Mouse (Mus musculus) kidney, adult 11 months (tissue): ENCODE results near the gene Tom1l2.

Experiments
- DNase-seq: peaks from one replicate; pipeline ENCODE4 v3.0.0; 2022

The Tom1l2 gene

GRCm38 (mm10) chr11:60228525-60228924 lies 124.2 kb downstream of the Tom1l2 start:
- DNase-seq, result no peak

- DNase-seq, result no peak
Measured at GRCm38 (mm10) chr11:60225874-60226273, 126.8 kb downstream of the Tom1l2 start.

GRCm38 (mm10) chr11:60224676-60225075 lies 128.0 kb downstream of the Tom1l2 start:
- DNase-seq, result peak; percentile 48

DNA sequence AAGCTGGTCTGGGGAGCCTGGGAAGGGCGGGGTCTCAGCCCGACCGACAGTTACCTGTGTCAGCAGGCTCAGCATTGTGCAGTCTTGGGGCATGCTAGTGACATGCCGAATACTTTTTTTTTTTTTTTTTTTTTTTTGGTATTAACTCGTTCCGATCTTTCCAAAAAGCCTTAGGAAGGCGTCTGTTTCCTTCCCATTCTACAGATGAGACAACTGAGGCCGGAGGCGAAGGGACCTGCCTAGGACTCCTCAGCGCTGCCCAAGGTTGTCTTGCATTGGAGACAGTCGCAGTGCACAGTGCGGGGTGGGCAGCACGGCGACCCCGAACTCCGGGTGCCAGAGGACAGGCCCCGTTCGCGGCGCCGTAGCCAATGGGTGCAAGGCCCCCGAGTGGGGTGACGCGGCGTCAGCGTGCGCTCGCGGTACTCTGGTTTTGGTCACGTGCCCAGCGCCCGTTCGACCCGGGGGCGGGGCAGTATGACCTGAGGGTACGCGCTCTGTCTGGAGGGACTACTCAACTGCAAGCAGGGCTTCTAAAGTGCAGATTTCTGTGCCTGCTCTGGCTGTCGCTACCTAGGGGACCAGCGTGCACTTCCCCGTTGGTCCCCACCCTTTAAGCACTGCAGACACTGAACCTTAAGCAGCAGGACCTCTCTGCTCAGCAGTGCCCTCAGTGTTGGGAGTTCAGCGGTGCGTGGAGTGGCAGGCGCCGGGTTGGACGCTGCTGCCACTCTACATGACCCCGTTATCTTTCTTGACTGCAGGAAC lies 130.1 kb downstream of the Tom1l2 start, which contains the start of gene Srebf1:
Gene Srebf1, minus strand, starts transcription at position 113 of the 768 bp plus-strand sequence.
- DNase-seq, result peak; percentile 83

DNA sequence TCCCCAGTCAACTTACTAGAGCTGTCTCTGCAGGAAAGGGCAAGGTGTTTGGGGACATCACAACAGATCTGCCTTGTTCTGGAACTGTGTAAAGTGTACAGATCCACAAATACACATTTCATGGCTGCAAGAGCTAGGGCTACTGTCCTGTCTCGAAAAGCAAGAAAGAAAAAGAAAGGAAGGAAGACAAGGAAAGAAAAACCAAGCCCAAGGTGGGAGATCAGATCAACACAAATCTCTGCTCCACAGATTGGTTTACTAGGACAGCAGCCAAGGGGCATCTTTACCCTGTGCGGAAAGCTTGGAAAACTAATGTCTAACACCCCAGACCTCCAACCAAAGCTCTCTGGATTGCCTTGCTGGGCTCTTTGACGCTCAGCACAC lies 130.6 kb downstream of the Tom1l2 start:
- DNase-seq, result no peak

- no peak for DNase-seq
Measured at GRCm38 (mm10) chr11:60221425-60221824, 131.3 kb downstream of the Tom1l2 start.

GRCm38 (mm10) chr11:60220291-60220804 lies 132.4 kb downstream of the Tom1l2 start:
- DNase-seq, result peak; percentile 92

- no peak for DNase-seq
Measured at GRCm38 (mm10) chr11:60219609-60220008, 133.1 kb downstream of the Tom1l2 start.

- no peak for DNase-seq
Measured at GRCm38 (mm10) chr11:60217467-60217866, 135.2 kb downstream of the Tom1l2 start.

- DNase-seq, result no peak
Measured at GRCm38 (mm10) chr11:60216671-60217070, 136.0 kb downstream of the Tom1l2 start.

DNA sequence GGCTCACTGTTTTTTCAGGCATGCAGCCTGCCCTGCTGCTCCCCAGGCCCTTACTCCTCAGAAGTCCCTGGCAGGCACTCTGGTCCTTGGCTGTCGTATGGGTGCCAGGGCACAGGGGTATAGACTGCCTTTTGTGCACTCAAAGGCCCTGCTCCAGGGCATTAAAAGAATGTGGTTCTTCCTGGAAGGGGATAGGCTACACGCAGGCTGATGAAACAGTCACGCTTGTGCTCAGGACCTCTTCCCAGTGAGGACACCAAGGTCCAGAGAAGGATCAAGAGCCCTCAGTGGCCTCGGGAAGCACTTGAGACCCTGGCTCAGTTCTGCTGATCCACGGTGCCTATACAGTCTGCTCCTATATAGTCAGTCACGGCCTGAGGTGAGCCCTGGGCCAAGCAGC lies 139.4 kb downstream of the Tom1l2 start:
- no peak for DNase-seq

DNA sequence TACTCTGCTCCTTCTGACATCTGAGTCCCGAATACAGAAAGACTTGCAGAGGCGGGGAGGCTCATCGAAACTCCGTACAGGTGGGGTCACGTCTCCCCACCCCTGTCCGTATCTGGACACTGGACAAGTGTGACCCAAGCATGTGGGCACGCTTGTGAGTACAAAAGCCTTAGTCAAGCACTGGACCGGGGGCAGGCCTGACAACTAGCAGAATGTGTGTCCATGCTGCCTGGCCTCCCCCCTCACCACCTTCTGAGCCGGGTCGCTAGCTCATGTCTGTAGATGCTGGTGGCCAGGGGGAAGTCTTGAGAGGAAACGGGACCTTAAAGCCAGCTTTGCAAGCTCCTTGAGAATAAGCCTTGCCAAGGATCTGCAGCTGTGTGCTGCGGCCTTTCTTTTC lies 140.9 kb downstream of the Tom1l2 start:
- no peak for DNase-seq

DNA sequence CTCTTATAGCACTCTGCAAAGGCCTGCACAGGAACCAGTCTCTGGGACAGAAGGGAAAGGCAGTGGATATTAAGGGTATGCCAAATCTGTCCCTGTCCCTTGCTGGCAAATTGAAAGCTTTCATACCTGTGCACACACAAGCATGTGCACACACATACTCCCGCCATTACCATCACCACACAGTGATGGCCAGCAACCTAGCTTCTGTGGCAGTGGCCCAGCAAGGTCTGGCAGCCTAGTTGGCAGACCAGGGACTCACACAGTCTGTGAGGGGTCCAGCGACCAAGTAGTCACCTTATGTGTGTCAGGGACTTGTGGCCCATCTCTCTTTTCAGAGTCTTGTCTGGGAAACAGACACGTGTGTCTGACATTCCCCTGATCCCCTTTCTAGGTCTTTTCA lies 141.6 kb downstream of the Tom1l2 start:
- DNase-seq, result no peak

GRCm38 (mm10) chr11:60210305-60210724 lies 142.4 kb downstream of the Tom1l2 start:
- peak; percentile 95 for DNase-seq

DNA sequence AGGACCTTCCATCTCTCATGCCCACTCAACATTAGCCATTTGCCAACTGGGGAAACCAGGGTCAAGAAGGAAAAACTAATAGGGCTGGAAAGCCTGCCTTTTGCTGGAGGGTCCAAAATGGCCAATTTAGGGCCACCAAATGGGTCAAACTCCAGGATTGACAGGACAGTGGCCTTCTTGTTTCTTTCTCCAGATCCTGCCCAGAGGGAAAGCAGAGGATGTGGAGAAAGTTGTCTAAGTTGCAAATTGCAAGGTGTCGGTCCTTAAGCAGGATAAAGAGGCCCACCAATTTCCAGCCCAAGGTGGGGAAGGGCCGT lies 142.8 kb downstream of the Tom1l2 start:
- DNase-seq, result no peak

GRCm38 (mm10) chr11:60209217-60209932 lies 143.3 kb downstream of the Tom1l2 start:
- DNase-seq, result peak; percentile 83

- no peak for DNase-seq
Measured at GRCm38 (mm10) chr11:60208712-60209111, 144.0 kb downstream of the Tom1l2 start.

DNA sequence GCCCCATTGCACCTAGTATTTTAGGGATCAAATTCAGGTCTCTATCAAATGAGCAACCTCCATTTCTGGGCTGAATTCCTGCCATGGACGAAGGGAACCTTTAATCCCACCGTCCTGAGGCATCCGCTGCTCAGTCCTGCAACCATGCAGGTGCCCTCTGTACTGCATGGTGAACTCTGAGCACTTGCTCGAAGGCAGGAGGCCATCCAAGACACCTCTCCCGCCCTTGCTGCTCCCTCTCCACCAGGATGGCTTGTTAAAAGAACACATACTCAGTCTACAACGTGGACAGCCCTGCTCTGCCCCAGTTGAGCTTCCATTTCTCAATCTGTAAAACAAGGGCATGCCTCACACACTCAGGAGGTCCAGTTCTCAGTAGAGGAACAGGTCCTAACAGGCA lies 144.5 kb downstream of the Tom1l2 start:
- peak; percentile 55 for DNase-seq

DNA sequence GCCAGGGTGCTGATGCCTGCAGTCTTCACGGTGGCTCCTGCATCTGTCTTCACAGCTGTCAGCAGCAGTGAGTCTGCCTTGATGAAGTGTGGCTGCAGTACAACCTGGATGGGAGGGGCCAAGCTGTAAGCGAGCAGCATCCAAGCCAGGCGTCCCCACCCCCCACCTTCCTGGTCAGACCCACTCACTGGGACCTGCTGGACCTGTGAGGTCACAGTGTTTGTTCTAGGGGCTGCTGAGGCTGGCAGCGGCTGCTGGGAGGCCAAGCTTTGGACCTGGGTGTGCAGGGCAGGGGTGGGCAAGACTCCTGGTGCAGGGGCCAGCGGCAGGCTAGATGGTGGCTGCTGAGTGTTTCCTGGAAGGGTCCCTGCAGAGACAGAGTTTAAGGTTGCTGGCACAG lies 146.5 kb downstream of the Tom1l2 start:
- DNase-seq, result no peak

DNA sequence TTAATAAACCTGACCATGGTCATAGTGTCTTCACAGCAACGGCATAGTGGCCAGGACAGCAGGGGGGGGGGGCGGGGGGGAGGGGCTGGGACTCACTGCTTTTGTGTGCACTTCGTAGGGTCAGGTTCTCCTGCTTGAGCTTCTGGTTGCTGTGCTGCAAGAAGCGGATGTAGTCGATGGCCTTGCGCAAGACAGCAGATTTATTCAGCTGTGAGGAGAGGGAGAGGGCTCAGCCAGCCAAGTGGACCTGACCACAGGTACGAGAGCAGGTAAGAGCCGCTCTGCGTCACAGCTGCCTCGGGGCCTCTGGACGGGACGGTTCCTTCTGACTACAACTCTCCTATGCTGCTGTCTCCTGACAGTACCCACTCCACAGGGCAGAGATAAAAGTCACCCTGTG lies 147.7 kb downstream of the Tom1l2 start:
- no peak for DNase-seq

DNA sequence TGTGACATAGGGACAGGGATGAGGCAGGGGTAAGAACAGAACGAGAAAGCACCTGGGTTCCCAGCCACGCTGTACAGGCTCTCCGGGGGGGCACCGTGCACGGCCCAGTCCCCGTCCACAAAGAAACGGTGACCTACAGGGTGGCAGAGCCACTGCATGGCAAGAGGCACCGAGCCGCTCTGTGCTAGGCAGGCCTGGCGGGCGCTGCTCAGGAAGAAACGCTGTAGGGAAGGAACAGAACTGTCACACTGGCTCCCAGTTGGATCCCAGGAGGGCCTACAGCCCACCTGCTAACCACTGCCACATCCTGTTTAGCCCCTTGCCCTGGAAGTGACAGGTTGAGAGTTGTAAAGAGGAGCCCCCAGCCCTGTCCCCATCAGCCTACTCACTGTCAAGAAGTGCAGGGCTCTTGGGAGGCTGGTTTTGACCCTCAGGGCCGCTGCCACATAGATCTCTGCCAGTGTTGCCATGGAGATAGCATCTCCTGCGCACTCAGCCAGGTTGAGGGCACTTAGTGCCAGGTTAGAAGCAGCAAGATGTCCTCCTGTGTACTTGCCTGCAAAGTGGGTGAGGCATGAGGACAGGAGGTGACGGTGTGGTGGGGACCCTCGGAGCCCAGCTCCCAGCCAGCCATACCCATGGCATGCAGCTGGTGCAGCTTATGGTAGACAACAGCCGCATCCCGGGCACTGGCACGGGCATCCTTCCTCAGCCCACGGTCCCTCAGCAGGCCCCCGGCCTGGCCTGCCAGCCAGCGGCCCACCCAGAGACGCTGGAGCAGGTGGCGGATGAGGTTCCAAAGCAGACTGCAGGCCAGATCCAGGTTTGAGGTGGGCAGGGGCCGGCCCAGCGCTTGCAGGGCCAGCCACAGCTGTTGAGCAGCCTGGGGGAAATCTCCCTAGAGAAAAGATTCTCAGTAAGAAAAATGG lies 149.7 kb downstream of the Tom1l2 start:
- no peak for DNase-seq

- DNase-seq, result no peak
Measured at GRCm38 (mm10) chr11:60200384-60200783, 152.3 kb downstream of the Tom1l2 start.

DNA sequence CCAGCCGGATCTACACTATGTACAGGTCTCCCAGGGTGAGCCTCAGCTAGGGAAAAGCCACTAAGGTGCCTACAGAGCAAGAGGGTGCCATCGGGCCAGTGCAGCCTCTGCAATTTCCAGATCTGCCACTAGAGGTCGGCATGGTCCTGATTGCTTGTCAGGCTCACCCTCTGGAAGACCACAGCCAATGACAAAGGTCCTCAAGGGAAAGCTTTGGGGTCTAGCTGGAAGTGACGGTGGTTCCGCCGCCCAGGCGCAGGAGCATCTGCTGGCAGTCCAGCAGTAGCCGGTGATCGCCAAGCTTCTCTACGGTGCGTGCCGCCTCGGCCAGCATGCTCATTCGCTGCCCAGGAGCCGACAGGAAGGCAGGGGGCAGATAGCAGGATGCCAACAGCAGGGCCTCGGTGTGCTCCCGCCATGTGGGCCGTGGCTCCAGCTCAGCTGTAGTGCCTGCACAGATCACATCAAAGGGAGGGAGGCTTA lies 153.0 kb downstream of the Tom1l2 start:
- peak; percentile 87 for DNase-seq
